Mouse (Mus musculus): ENCODE data around the gene Gzmm.

Gzmm gene

DNA sequence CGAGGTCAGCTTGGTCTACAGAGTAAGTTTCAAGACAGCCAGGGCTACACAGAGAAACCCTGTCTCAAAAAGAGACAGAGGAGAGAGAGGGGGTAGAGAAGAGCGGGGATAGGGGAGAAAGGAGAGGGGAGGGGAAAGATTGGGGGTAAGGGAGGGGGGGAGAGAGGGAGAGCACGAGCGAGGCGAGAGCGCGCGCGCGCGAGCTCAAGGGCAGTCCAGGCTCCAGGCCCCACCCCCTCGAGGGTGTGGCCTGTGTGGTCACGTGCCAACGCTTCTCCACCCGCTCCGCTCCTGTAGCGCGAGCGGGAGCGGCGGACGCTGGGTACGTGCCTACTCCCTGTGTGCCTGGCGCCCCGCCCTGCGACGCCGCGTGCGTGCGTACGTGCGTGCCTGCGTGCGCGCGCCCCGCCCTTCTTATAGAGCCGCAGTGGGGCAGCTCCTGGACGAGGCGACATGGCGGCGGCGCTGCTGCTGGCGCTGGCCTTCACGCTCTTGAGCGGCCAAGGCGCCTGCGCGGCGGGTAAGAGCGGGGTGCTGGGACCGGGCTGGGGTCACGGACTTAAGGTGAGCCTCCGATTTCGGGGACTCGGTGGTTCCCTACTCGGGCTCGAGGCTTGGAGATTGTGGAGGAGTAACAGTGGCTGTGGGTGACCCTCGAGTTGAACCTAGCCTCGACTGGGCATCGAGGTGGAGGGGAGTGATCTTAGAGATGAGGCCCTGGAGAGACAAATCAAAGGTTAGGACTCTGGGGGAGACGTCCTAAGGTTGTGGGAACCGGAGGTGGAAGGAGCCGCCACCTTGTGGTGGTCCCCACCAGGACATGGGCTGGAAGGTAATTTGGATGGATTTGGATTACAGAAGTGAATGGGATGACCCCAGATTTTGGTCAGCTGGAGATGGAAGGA lies 15.5 kb downstream of the Gzmm start, which contains the start of gene Bsg:
TSS of gene Bsg (plus strand) at position 427 of the 905 bp plus-strand sequence.
- DNase-seq: peak; percentile 99

DNA sequence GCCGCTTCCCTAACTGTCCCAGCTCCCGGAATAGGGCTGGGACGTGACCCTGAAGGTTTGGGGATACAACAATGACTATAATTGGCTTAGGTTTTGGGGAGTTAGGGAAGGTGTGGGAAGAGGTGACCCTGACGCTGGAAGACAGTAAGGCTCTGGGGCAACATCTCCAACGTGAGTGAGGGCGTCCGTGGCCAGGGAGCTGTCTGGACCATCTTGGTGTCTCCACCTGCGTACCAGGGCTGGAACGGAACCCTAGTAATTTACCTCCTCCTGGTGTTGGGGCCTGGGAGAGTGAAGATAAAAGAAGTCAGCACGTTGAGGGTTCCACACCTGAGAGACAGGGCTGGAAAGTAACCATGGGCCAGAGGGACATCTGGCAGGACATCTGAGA lies 16.1 kb downstream of the Gzmm start:
- no peak for DNase-seq

DNA sequence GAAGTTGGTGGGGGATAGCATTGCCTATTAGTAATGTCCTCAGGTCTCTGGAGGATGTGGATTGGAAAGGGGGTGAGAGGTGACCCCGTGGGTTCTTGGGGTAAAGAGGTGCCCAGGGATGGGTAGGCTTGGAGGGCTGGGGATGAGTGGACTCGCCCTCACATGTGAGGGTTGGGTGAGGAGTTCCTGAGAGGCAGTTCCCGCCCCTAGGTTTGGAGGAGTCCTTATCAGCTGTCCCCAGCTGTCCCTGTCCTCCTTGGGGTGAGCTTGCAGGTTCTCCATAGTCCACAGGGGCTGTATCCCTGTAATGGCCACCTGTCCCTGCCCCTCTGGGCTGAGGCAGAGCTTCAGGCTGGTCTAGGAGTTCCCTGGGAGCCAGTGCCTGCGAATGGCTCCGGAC lies 17.1 kb downstream of the Gzmm start:
- DNase-seq: no peak

DNA sequence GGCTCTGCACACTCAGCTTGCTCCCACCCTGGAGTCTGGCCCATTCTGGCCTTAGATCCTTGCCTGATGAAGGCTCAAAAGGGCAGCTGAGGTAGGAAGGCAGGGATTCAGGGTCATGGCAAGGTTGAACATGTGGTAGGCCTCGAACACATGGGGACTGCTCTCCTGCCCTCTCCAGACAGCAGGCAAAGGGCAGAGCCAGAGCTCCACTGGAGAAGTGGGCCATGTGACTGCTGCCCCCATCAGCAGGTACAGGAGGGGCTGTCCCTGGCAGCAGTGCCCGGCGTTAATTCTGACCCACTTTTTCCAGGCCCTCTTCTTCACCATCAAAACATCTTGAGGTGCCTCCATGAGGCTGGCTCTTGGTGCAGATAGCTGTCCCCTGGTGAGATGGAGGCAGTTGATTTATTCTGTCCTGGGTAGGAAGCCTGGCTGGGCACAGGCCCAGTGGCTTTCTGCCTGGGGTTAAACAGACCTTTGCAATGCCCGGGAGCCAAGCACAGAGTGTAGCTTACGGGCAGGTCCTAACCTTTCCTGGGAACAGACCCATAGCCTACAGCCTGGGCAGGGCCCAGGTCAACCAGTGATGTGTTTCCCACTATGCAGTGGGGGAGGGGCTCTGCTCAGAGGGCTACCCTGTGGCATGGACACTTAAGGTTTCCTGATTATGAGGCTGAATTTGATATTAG lies 17.7 kb downstream of the Gzmm start:
- no peak for DNase-seq

DNA sequence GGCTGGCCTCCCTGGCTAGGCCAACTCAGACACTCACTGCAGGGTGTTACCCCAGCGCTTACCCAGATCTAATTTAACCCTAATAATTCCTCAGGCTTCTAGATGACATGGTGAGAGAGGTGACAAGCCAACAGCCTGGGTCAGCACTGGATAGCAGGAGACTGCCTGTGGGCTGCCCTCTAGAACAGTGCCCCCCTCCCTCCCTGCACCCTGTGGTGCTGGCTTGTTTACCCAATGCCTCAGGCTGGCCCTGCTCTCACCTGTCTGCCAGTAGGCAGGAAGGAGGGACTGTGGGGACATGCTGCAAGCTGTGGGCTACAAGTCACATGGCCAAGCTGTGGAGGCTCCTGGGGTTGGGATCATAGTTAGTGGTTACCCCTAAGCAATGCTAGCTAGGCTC lies 18.3 kb downstream of the Gzmm start:
- DNase-seq: no peak

DNA sequence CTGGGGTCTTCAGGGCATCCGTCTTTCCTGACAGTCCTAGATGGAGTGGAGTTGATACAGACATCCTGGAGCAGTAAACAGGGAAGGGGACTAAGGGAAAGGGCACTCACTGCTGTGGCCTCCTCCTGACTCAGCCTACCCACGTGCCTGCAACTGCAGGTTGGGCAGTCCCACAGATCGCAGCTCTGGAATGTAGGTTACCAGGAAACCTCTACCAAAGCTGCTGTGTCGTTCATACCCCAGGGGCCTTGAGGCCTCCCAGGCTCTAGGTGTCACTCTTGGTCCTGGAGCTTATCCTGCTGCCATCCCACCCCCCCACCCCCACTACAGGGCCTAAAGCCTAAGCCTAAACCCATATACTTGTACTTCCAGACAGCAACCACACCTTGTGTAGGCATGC lies 18.9 kb downstream of the Gzmm start:
- DNase-seq: no peak

DNA sequence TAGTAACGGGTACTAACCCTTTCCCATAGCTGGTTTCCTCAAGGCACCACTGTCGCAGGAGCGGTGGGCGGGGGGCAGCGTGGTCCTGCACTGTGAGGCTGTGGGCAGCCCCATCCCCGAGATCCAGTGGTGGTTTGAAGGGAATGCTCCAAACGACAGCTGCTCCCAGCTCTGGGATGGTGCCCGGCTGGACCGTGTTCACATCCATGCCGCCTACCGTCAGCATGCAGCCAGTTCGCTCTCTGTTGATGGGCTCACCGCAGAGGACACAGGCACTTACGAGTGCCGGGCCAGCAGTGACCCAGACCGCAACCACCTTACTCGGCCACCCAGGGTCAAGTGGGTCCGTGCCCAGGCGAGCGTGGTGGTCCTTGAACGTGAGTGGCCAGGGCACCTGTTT lies 19.8 kb downstream of the Gzmm start:
- no peak for DNase-seq

DNA sequence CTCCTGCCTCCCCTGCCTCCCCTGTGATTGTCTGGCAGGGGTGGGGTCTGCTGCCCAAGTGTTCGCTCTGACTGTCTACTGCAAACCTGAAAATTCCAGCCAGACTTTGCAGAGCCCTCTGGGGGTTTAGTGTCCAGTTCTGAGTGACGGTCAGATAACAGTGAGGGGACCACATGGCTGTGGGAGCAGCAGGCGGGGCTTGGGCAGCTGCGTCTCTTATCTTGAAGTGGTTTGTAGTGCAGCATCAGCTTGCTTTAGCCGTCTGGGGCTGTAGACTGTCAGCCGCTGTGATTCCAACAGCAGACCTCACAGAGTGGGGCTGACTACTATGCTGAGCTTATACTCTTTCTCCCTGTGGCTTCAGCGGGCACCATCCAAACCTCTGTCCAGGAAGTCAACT lies 20.5 kb downstream of the Gzmm start:
- DNase-seq: no peak

DNA sequence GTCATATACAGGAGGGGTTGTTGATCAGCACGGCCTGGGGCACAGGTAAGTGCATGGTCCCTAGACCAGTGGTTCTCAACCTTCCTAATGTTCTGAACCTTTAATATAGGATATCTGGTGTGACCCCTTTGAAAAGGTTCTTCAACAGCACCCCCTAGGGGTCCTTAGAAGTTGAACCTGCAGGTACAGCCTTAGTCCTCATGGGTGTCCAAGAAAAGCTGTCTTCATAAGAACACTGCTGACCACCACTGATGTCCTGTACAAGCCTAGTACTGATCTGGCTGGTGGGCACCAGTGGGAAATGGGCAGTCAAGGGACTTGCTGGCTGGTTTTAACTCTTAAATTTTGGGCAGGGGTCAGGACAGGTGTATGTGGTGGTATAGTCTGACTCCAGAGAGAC lies 23.2 kb downstream of the Gzmm start:
- DNase-seq: no peak

DNA sequence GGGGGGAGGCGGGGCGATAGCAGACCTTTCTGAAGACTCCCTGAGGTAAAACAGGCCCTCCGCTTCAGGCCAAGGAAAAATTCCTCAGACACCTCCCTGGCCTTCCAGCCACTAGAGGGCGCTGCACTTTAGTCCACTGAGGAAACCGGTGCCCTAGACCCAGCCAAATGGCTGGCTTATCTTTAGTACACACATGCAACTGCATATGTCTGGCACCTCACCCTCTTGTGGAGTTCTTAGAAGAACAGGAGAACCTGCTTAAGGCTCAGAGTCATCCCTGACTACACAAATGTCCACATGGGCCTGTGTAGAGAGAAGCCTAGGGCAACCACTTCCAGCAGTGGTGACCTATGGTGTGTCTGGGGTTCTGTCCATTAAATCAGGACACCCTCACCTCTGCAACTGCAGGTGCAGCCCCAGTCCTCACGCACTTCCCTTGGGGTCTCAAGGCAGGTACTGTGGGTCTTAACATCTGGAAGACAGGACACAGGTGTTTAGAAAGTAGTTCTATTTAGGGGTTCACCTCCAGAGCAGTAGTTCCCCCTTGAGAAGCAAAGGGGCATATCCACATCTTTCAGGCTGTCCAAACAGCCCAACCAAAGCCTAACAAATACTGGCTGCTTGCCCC lies 23.8 kb downstream of the Gzmm start:
- DNase-seq: peak; percentile 84

DNA sequence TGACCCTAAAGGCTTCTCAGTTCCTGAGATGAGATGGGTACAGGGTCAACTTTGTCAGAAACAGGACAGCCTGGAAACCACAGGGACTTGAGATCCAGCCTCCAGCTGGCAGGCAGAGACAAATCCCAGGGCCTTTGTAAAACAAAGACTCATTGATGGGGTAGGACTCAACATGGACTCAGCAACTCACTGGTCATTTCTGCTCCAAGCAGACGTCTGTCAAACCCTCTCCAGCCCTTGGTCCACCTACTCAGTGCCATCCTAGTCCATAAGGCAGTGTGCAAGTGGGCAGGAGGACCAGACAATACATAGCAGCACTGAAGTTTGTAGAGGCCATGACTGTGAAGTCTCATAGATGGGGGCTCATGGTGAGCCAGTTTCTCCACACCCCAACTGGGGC lies 24.3 kb downstream of the Gzmm start:
- no peak for DNase-seq

DNA sequence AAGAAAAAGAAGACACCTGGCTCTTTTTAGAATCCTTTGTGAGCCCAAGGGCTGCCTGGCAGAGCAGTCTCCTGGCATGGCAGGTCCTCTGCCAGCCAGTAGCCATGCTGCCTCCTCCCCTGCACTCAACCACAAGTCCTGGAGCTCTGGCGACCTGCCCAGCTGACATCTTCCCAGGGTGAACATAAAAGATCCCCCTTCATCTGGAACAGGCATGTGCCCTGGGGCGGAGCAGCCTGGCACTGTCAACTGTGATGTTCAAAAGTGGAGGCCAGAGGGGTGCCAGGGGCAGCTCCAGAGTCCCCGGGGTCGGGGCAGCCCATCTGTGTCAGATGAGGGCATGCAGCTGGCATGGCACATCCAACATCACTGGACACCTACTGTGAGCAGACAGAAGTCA lies 26.2 kb downstream of the Gzmm start:
- DNase-seq: no peak

DNA sequence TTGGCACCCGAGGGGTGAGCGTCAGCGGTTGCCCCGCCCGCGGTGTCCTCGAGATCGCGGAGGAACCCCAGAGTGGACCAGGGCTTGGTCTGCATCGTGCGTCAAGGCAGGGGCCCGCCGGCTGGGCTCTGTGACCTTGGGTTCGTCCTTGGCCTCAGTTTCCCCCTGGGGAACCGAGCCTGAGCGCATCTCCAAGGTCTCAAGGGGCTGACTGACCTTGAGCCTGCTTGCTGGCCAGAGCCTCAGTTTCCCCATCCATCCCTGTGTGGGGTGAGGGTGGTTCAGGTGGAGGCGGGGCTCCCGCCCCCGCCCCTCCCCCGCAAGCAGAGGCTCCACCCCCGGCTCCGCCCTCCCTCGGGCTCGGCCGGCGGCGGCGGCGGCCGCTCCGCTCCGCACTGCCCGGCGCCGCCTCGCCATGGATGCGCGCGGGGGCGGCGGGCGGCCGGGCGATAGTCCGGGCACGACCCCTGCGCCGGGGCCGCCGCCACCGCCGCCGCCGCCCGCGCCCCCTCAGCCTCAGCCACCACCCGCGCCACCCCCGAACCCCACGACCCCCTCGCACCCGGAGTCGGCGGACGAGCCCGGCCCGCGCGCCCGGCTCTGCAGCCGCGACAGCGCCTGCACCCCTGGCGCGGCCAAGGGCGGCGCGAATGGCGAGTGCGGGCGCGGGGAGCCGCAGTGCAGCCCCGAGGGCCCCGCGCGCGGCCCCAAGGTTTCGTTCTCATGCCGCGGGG lies 27.6 kb downstream of the Gzmm start, which contains the start of gene Hcn2:
TSS of gene Hcn2 (plus strand) at position 381 of the 734 bp plus-strand sequence.
- no peak for DNase-seq

DNA sequence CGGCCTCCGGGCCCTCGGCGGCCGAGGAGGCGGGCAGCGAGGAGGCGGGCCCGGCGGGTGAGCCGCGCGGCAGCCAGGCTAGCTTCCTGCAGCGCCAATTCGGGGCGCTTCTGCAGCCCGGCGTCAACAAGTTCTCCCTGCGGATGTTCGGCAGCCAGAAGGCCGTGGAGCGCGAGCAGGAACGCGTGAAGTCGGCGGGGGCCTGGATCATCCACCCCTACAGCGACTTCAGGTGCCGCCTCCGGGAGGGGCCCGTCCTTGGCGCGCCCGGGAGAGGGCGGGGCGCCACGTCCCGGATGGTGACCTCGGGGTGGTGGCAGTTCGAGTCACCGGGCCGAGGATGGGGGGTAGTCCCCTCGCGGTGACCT lies 28.2 kb downstream of the Gzmm start:
- DNase-seq: peak; percentile 68

DNA sequence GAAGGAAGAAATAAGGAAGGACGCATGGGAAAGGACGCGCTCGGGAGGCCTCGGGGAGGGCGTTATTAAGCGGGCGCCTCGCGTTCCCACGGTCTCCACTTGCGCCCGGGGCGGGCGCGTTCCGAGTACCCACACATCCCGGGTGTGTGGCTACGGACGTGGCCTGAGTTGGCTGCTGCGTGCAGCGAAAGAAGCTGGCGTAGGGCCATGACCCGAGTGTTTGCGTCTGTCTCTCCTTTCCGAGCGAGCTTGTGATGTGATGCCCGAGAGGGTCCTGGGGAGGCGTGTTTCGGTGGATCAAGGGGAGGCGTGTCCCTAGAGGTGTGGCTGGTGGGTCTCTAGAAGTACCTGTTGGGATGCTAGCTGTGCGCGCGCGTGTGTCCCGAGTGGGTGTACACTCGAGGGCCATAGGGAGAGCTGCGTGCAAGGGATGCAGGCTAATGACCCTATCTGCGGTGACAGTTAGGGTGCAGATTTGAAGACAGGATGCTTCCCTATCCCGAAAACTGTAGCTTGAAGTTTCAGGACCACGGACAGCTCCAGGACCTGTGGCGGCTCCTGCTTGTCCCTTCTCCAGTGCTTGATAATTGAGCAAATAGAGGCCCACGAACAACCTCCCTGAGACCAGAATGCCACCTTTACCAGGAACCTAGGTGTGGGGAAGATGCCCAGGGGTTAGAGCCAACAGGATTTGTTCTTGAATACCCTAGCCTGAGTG lies 29.0 kb downstream of the Gzmm start:
- no peak for DNase-seq

DNA sequence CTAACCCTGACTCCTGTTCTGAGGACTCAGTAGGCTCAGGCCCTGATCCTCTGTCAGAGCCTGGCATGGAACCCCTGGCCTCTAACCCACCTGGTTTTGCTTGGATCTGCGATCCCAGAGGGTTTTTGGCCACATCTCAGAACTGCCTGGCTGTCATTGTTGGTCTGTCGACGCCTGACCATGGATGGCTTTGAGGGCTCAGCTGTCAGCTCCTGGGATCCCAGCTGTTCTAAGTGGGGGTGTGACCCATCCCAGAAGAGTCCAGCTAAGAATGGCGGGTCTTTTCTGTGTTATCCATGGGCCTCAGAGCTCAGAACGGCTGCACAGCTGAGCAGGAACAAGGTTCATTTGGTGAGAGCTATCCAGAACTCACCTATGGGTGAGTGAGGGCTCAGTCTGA lies 32.3 kb downstream of the Gzmm start:
- DNase-seq: no peak

DNA sequence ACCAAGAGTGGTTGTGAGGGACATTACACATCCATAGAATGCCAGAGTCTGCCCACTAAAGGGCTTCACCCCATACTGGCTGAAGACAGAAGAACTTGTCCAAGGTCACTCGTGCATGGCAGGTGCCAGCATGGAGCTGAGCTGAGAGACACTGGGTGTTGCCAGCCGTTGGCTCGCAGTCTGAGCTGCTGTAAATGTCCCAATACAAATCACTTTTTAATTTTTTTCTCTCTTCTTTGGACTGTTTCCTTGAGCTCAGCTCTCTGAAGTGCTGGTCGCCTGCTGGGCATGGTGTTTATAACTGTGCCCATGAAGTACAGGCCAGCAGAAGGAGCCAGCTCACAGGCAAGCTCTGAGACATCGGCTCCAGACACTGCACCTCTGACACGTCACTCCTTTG lies 34.2 kb downstream of the Gzmm start:
- no peak for DNase-seq

DNA sequence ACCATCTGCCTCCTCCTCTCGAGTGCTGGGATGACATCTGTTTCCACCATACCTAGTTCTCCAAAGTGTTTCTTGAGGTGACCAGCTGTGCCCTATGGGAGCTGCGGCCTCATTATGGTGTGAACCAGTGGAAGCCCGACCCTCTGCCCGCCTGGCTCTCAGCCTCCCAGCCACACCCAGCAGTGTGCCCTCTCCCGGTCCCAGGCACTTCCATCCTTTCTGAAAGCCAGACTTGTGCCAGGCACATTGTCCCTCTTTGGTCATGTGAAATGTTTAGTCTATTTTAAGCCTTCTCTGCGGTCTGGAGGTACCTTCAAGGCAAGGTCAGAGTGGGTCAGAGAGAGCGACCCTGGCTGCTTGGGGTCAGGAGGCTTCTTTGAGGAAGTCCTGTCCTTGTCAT lies 34.9 kb downstream of the Gzmm start:
- DNase-seq: no peak

DNA sequence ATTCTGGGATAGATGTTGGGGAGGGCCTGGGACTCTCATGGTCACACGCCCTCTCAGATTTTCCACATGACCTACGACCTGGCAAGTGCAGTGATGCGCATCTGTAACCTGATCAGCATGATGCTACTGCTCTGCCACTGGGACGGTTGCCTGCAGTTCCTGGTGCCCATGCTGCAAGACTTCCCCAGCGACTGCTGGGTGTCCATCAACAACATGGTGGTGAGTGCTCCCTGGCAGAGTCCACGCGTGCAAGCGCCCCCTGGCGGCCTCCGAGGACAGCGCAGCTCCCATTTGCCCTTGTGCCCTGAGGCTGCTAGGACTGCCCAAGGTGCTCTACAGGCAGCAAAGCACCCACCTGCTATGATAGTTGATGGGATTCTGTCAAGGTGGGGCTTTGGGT lies 37.3 kb downstream of the Gzmm start:
- no peak for DNase-seq

DNA sequence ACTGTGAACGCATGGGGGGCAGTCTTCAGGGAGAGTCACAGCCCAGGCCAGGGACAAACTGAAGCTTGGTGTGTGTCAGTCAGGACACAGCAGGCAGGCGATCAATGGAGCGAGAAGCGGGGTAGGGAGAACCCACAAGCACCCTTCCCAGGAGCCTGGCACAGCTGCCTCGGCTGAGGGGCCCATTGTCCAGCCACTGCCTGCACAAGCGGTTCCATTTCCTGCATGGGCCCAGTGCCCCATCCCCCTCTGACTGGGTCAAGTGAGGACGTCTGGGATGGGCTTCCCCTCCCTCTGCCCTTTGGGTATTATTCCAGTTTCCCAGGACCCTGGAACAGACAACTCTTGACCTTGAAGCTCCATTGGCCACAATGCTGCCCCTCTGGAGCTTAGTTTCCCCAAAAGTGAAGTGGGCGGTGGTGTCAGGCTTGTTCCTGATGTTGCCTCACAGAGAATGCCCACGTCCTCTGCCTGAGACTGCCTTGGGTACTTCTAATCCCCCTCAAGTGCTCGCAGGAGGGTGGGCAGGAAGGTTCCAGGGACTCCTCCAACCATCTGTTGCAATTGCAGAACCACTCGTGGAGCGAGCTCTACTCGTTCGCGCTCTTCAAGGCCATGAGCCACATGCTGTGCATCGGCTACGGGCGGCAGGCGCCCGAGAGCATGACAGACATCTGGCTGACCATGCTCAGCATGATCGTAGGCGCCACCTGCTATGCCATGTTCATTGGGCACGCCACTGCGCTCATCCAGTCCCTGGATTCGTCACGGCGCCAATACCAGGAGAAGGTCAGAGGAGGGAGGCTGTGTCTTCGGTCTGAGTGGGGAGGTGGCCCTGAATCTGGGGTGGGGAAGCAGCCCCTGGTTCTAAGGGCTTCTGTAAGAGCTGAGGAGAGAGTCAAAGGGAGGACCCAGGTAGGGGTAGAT lies 39.8 kb downstream of the Gzmm start:
- peak; percentile 74 for DNase-seq

DNA sequence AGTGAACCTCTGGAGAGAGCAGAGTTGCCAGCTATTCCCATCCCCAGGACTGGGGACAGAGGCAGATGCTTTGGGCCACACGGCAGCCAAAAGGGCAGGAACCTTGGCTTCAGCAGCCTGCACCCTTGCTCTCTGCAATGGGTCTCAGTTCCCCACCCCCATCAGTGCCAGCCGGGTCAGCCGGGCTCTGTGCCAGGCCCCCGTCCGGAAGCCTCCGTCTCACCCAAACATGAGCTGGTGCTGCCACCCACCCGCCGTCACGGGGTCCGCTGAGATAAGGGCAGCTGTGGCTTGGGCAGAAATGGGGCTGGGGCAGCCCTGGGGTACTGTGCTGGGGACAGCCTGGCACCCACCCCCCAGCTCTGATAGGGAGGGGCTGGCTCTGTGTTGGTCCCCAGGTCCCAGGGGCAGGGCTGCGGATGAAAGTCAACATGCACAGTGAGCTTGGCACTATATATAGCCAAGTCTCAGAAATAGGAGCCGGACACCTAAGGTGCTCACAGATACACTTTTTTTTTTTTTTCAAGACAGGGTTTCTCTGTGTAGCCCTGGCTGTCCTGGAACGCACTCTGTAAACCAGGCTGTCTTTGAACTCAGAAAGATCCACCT lies 40.6 kb downstream of the Gzmm start:
- peak; percentile 79 for DNase-seq
